Mouse (Mus musculus) spleen, adult 2 months (tissue): Measurements from ENCODE around the gene Lrrc75a.

Experiments
- CTCF ChIP-seq: fragments of 200-500 bp; IDR thresholded peaks from 2 replicates; pipeline ENCODE4 v1.5.1; 2011; ENCODE audit warnings: mild to moderate bottlenecking, inconsistent platforms; ENCODE audit not compliant: insufficient read depth, insufficient read length, insufficient replicate concordance; ENCODE audit errors: extremely low read depth
- POLR2A ChIP-seq: fragments of 200-500 bp; IDR thresholded peaks from 2 replicates; pipeline ENCODE4 v1.6.1; 2011; ENCODE audit warnings: low read depth, low read length, inconsistent platforms

GRCm38 (mm10) chr11:62652080-62652479 is 3.8 kb upstream of the Lrrc75a start:
- no peak for TF ChIP-seq CTCF
- TF ChIP-seq POLR2A, result no peak
